Mouse (Mus musculus): ENCODE measurements at regions not wholly inside any gene's neighbourhood (a gene's known extent, or its start where the extent isn't known, plus 50 kb on each side); places are given as distances from the start of the nearest gene placed in this dataset.

DNA sequence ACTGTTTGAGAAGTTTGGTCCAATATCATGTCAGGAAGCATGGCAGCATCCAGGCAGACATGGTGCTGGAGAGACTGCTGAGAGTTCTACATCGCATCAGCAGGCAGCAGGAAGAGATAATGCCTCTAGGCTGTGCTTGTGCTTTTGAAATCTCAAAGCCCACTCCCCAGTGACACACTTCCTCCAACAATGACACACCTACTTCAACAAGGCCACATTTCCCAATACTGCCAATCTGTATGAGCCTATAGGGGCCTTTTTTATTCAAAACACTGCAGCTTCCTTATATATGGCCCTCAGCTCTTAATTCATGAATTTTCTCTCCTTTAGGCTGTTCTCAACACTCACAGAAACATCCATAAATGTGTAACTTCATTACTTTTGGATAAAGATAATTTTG lies 97.4 kb upstream of the Inhba start:
- ATAC-seq, result no peak
- Histone ChIP-seq H3K9ac (replicated peaks; ENCODE audit: low read length) (no peak overlapping the region), H3K4me2 (ENCODE audit: low read depth, low read length) (no peak overlapping the region), H3K9me3 (ENCODE audit: low read length) (no peaks in the 10 kb centered on the region), H3K27me3 (ENCODE audit: insufficient read depth, low read length) (no peaks in the 10 kb centered on the region), H3K4me3 (ENCODE audit: low read length) (no peak overlapping the region), H3K4me1 (ENCODE audit: insufficient read depth, low read length) (no peaks in the 10 kb centered on the region), H3K36me3 (ENCODE audit: insufficient read depth, low read length) (no peaks in the 10 kb centered on the region), H3K27ac (no peak overlapping the region)
- no peak for DNase-seq (ENCODE audit: low spot score)
- 81% methylated on average over 1 of the region's 1 CpGs for WGBS
- no peak for TF ChIP-seq CTCF (IDR thresholded peaks at IDR 0.05; ENCODE audit: low read depth)

- Histone ChIP-seq H3K4me1 (ENCODE audit: insufficient read depth, low read length) (no peaks in the 10 kb centered on the region), H3K36me3 (ENCODE audit: insufficient read depth, low read length) (no peaks in the 10 kb centered on the region), H3K4me2 (ENCODE audit: low read depth, low read length) (no peak overlapping the region), H3K27ac (no peak overlapping the region), H3K27me3 (ENCODE audit: insufficient read depth, low read length) (no peaks in the 10 kb centered on the region), H3K9me3 (ENCODE audit: low read length) (no peaks in the 10 kb centered on the region), H3K9ac (replicated peaks; ENCODE audit: low read length) (no peak overlapping the region), H3K4me3 (ENCODE audit: low read length) (no peak overlapping the region)
- no peak for DNase-seq (ENCODE audit: low spot score)
- 89% methylated on average over 3 of the region's 3 CpGs for WGBS
- no peak for TF ChIP-seq CTCF (IDR thresholded peaks at IDR 0.05; ENCODE audit: low read depth)
- ATAC-seq, result no peak
These were observed 81.8 kb upstream of the Inhba start for GRCm38 (mm10) chr13:15929890-15930289.

DNA sequence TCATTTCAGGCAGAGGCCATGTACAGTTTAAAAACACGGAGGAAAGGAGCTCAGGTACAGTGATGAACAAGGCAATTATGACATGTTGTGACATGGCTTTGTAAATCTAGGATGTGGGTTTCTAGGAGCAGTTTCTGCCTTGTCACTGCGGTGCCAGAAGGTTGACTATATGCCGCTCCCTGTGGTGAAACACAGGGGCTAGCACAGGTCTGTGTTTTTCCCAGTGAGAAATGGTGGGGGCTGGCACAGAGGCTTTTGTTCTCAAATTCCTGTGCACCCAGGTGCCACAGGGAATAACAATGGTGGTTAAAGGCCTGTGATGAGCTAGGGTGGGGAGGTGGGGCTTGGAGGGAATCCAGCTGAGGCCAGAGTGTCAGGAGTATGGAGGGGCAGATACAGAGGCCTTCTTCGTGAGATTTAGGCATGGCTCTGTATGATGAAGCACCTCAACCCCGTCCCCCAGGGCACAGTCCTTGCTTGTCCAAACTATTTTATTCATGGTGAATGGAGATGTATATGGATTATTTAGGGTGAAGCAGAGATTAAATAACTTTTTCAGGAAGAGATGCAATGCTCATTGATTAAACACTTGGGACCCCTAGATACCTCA lies 80.0 kb upstream of the Inhba start:
- no peak for ATAC-seq
- Histone ChIP-seq H3K27me3 (ENCODE audit: insufficient read depth, low read length) (no peaks in the 10 kb centered on the region), H3K4me3 (ENCODE audit: low read length) (no peak overlapping the region), H3K4me2 (ENCODE audit: low read depth, low read length) (no peak overlapping the region), H3K9ac (replicated peaks; ENCODE audit: low read length) (no peak overlapping the region), H3K36me3 (ENCODE audit: insufficient read depth, low read length) (no peaks in the 10 kb centered on the region), H3K27ac (no peak overlapping the region), H3K9me3 (ENCODE audit: low read length) (no peaks in the 10 kb centered on the region), H3K4me1 (ENCODE audit: insufficient read depth, low read length) (no peaks in the 10 kb centered on the region)
- DNase-seq (ENCODE audit: low spot score), result no peak
- WGBS, result 31% methylated on average over 5 of the region's 5 CpGs
- no peak for TF ChIP-seq CTCF (IDR thresholded peaks at IDR 0.05; ENCODE audit: low read depth)

DNA sequence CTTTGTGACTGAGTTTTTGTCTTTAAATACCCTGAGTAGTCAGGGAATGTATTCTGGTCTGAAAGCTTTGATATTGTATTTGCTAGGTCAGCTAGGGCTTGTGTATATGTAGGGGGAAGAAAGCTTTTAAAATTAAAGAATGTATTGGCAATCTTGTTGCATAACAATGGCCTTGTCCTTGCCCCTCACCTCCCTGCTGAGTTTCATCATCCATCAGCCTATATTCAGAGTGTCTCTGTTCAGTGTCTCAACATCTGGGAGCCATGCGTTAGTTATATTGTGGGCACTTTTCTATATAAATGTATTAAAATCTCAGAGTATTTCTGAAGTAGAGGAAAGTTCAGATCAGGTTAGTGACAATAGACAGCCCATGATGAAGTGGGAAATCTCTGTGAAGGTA lies 76.0 kb upstream of the Inhba start:
- H3K4me3 ChIP-seq (ENCODE audit: low read length), result no peak overlapping the region
- WGBS, result 67% methylated on average over 1 of the region's 1 CpGs
- no peak for TF ChIP-seq CTCF (IDR thresholded peaks at IDR 0.05; ENCODE audit: low read depth)
- no peaks in the 10 kb centered on the region for H3K4me1 ChIP-seq (ENCODE audit: insufficient read depth, low read length)
- H3K27ac ChIP-seq, result no peak overlapping the region
- no peaks in the 10 kb centered on the region for H3K27me3 ChIP-seq (ENCODE audit: insufficient read depth, low read length)
- no peak overlapping the region for H3K4me2 ChIP-seq (ENCODE audit: low read depth, low read length)
- ATAC-seq (no peak), DNase-seq (ENCODE audit: low spot score) (no peak)
- no peaks in the 10 kb centered on the region for H3K9me3 ChIP-seq (ENCODE audit: low read length)
- H3K36me3 ChIP-seq (ENCODE audit: insufficient read depth, low read length), result no peaks in the 10 kb centered on the region
- no peak overlapping the region for H3K9ac ChIP-seq (replicated peaks; ENCODE audit: low read length)

GRCm38 (mm10) chr13:15936109-15936508 lies 75.5 kb upstream of the Inhba start:
- H3K4me3 ChIP-seq (ENCODE audit: low read length), result no peak overlapping the region
- ATAC-seq, result no peak
- H3K4me1 ChIP-seq (ENCODE audit: insufficient read depth, low read length), result no peaks in the 10 kb centered on the region
- no peak overlapping the region for H3K4me2 ChIP-seq (ENCODE audit: low read depth, low read length)
- DNase-seq (ENCODE audit: low spot score), result no peak
- 89% methylated on average over 1 of the region's 1 CpGs for WGBS
- H3K9ac ChIP-seq (replicated peaks; ENCODE audit: low read length), result no peak overlapping the region
- no peak for TF ChIP-seq CTCF (IDR thresholded peaks at IDR 0.05; ENCODE audit: low read depth)
- no peaks in the 10 kb centered on the region for H3K27me3 ChIP-seq (ENCODE audit: insufficient read depth, low read length)
- H3K9me3 ChIP-seq (ENCODE audit: low read length), result no peaks in the 10 kb centered on the region
- no peaks in the 10 kb centered on the region for H3K36me3 ChIP-seq (ENCODE audit: insufficient read depth, low read length)
- H3K27ac ChIP-seq, result no peak overlapping the region

DNA sequence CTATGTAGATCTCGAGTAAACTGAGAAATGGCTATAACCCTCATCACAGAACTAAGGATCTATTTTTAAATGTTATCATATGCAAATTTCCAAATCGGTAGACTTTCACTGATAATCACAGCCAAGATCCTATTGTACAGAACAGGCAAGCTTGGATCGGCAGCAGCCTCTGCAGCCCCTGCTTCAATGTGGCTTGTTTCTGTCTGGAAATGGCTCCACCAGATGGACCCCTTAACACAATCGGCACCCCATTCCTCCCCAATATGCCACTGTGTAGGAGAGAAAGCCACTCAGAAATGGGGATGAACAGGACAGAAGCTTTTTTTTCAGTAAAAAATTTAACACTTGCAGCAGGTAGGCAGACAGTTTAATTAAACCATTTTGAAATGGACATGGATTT lies 61.5 kb upstream of the Inhba start:
- ATAC-seq (no peak), DNase-seq (ENCODE audit: low spot score) (no peak)
- Histone ChIP-seq H3K9me3 (ENCODE audit: low read length) (no peaks in the 10 kb centered on the region), H3K36me3 (ENCODE audit: insufficient read depth, low read length) (no peaks in the 10 kb centered on the region), H3K4me3 (ENCODE audit: low read length) (no peak overlapping the region), H3K4me2 (ENCODE audit: low read depth, low read length) (no peak overlapping the region), H3K4me1 (ENCODE audit: insufficient read depth, low read length) (no peaks in the 10 kb centered on the region), H3K9ac (replicated peaks; ENCODE audit: low read length) (no peak overlapping the region), H3K27ac (no peak overlapping the region), H3K27me3 (ENCODE audit: insufficient read depth, low read length) (no peaks in the 10 kb centered on the region)
- 79% methylated on average over 4 of the region's 4 CpGs for WGBS
- TF ChIP-seq CTCF (IDR thresholded peaks at IDR 0.05; ENCODE audit: low read depth), result no peak

GRCm38 (mm10) chr13:15950885-15951610 lies 60.6 kb upstream of the Inhba start:
- WGBS, result 71% methylated on average over 3 of the region's 3 CpGs
- Histone ChIP-seq H3K9ac (replicated peaks; ENCODE audit: low read length) (no peak overlapping the region), H3K4me1 (ENCODE audit: insufficient read depth, low read length) (no peaks in the 10 kb centered on the region), H3K36me3 (ENCODE audit: insufficient read depth, low read length) (no peaks in the 10 kb centered on the region), H3K4me3 (ENCODE audit: low read length) (no peak overlapping the region), H3K4me2 (ENCODE audit: low read depth, low read length) (no peak overlapping the region), H3K27me3 (ENCODE audit: insufficient read depth, low read length) (no peaks in the 10 kb centered on the region), H3K9me3 (ENCODE audit: low read length) (no peaks in the 10 kb centered on the region), H3K27ac (no peak overlapping the region)
- TF ChIP-seq CTCF (IDR thresholded peaks at IDR 0.05; ENCODE audit: low read depth), result no peak
- DNase-seq (ENCODE audit: low spot score) (no peak), ATAC-seq (no peak)
